Mouse (Mus musculus): ENCODE measurements around the gene Diras2. TPM values are rescaled to one million over a fixed set of nuclear protein-coding genes. Genes with fewer than 3 reads are reported as not detected.
"Not testable (repeated sequence)": the region's sequence is repeated elsewhere in the genome, so short reads cannot be mapped to it uniquely, and the experiment has no call there.

Gene Diras2
- polyA plus RNA-seq, 1 experiment from 2014 or later: 0.05 TPM

DNA sequence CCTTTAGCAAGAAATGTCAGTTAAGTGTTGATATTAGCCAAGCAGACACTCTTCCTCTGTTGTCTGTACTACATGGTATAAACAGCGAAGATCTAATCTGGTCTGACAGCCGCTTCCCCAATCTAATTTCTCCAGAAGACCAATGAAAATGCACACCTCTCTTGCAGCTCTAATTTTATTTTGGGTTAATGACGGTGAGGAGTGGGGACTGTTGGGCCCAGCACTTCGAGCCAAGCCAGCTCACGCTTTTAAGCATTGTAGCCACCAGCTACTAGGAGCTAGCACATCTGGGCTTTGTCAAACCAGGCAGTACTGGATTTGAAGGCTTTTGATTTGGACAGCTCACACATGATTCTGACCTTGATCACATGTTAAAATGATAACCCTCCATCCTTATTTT lies 14.1 kb downstream of the Diras2 start:
- H3K4me1 ChIP-seq (replicated peaks; ENCODE audit: control insufficient read depth, insufficient read depth, low read length): 0 out of 2 replicates have a peak, but pooled peaks cover 2% of the 10 kb centered on the region
- H3K36me3 ChIP-seq (ENCODE audit: control insufficient read depth, insufficient read depth, low read length): no peaks in the 10 kb centered on the region
- no peak overlapping the region for H3K9ac ChIP-seq (ENCODE audit: low read length)
- no peaks in the 10 kb centered on the region for H3K9me3 ChIP-seq (ENCODE audit: control insufficient read depth, low read length)
- no peak overlapping the region for H3K4me2 ChIP-seq (ENCODE audit: low read depth, low read length, severe bottlenecking)
- DNase-seq (ENCODE audit: low spot score) (no peak), ATAC-seq (replicated peaks; ENCODE audit: low FRiP score) (no peak)
- H3K4me3 ChIP-seq (ENCODE audit: low read depth, low read length): no peak overlapping the region
- no peak overlapping the region for H3K27ac ChIP-seq (ENCODE audit: low read depth, low read length)
- 96% methylated on average over 5 of the region's 5 CpGs for WGBS
- no peaks in the 10 kb centered on the region for H3K27me3 ChIP-seq (ENCODE audit: control insufficient read depth, insufficient read depth, low read length)

DNA sequence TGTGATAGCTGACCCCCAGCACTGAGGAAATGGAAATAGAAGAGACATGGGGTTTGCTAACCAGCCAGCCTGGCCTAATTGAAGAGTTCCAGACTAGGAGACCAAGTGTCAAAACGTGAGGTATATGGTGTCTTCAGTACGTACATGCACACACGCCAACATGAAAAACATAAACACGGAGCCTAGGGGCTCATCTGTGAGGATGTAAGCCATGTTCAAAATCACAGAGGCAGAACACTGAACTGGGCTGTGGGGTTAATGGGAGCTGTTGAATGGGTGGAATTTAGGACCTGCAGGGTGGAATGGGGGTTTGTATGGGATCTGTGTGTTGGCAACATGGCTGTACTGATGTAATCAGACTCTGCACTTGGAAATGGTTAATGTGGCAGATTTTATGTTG lies 14.5 kb downstream of the Diras2 start:
- 91% methylated on average over 4 of the region's 4 CpGs for WGBS
- ATAC-seq (replicated peaks; ENCODE audit: low FRiP score) (no peak), DNase-seq (ENCODE audit: low spot score) (no peak)
- Histone ChIP-seq H3K9me3 (ENCODE audit: control insufficient read depth, low read length) (no peaks in the 10 kb centered on the region), H3K27ac (ENCODE audit: low read depth, low read length) (no peak overlapping the region), H3K4me1 (replicated peaks; ENCODE audit: control insufficient read depth, insufficient read depth, low read length) (0 out of 2 replicates have a peak, but pooled peaks cover 2% of the 10 kb centered on the region), H3K4me2 (ENCODE audit: low read depth, low read length, severe bottlenecking) (no peak overlapping the region), H3K36me3 (ENCODE audit: control insufficient read depth, insufficient read depth, low read length) (no peaks in the 10 kb centered on the region), H3K27me3 (ENCODE audit: control insufficient read depth, insufficient read depth, low read length) (no peaks in the 10 kb centered on the region), H3K9ac (ENCODE audit: low read length) (no peak overlapping the region), H3K4me3 (ENCODE audit: low read depth, low read length) (no peak overlapping the region)

DNA sequence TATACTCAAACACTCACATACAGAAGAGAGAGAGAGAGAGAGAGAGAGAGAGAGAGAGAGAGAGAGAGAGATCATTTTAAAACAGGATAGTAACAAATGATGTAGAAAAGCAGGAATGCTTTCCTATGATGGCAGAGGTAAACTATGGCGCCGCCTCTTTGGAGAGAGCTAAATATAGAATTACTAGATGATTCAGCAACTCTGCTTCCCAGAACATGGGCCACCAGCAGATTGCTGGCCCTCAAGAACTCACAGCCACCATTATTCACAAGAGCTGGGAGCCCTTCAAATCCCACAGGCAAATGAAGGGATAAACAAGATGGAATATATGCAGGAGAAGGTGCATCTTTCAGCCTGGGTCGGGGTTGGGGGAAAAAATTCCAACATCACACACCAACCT lies 15.0 kb downstream of the Diras2 start:
- Histone ChIP-seq H3K4me2 (ENCODE audit: low read depth, low read length, severe bottlenecking) (no peak overlapping the region), H3K4me3 (ENCODE audit: low read depth, low read length) (no peak overlapping the region), H3K36me3 (ENCODE audit: control insufficient read depth, insufficient read depth, low read length) (no peaks in the 10 kb centered on the region), H3K27me3 (ENCODE audit: control insufficient read depth, insufficient read depth, low read length) (no peaks in the 10 kb centered on the region), H3K27ac (ENCODE audit: low read depth, low read length) (no peak overlapping the region), H3K9me3 (ENCODE audit: control insufficient read depth, low read length) (no peaks in the 10 kb centered on the region), H3K4me1 (replicated peaks; ENCODE audit: control insufficient read depth, insufficient read depth, low read length) (no peaks in the 10 kb centered on the region), H3K9ac (ENCODE audit: low read length) (no peak overlapping the region)
- 87% methylated on average over 3 of the region's 3 CpGs for WGBS
- no peak for DNase-seq (ENCODE audit: low spot score)
- no peak for ATAC-seq (replicated peaks; ENCODE audit: low FRiP score)

DNA sequence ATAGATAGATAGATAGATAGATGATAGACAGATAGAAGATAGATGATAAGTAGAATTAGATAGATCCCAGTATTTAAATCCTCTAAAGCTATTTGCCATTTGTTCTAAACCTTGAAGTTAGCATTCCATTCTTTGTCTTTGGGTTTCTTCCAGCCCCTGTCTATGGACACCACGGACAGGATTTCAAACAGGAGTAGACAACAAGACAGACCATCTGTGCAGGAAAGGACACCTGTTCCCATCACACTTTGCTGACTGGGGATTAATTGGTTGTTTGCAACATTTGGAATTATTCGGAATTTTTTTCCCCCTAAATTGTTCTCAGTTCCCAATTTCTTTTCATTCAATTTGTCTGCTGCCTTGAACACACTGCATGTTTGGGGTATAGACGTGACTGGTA lies 17.5 kb downstream of the Diras2 start:
- no peaks in the 10 kb centered on the region for H3K27me3 ChIP-seq (ENCODE audit: control insufficient read depth, insufficient read depth, low read length)
- no peaks in the 10 kb centered on the region for H3K4me1 ChIP-seq (replicated peaks; ENCODE audit: control insufficient read depth, insufficient read depth, low read length)
- DNase-seq (ENCODE audit: low spot score) (no peak), ATAC-seq (replicated peaks; ENCODE audit: low FRiP score) (no peak)
- no peaks in the 10 kb centered on the region for H3K9me3 ChIP-seq (ENCODE audit: control insufficient read depth, low read length)
- no peak overlapping the region for H3K9ac ChIP-seq (ENCODE audit: low read length)
- H3K4me3 ChIP-seq (ENCODE audit: low read depth, low read length): no peak overlapping the region
- no peak overlapping the region for H3K4me2 ChIP-seq (ENCODE audit: low read depth, low read length, severe bottlenecking)
- WGBS: 83% methylated on average over 3 of the region's 3 CpGs
- H3K36me3 ChIP-seq (ENCODE audit: control insufficient read depth, insufficient read depth, low read length): no peaks in the 10 kb centered on the region
- no peak overlapping the region for H3K27ac ChIP-seq (ENCODE audit: low read depth, low read length)

DNA sequence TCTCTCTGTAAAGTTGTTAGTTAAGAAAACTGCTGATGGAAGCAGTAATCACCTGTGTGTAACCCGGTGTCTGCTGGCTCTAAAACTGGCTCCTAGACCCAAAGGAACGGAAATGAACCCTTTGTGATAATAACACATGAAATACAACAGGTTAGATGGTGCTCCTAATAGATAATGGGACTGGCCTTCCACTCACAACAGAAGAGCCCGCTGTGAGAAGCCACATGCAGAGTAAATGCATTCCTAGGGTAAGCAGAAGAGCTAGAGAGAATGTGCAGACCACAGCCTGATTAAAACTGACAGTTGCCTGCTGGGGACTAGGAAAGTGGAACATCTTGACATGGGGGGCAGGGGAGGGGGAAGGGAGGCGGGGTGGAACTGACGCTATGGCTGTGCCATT lies 18.7 kb downstream of the Diras2 start:
- Histone ChIP-seq H3K27me3 (ENCODE audit: control insufficient read depth, insufficient read depth, low read length) (no peaks in the 10 kb centered on the region), H3K27ac (ENCODE audit: low read depth, low read length) (no peak overlapping the region), H3K36me3 (ENCODE audit: control insufficient read depth, insufficient read depth, low read length) (no peaks in the 10 kb centered on the region), H3K4me1 (replicated peaks; ENCODE audit: control insufficient read depth, insufficient read depth, low read length) (no peaks in the 10 kb centered on the region), H3K9ac (ENCODE audit: low read length) (no peak overlapping the region), H3K4me3 (ENCODE audit: low read depth, low read length) (no peak overlapping the region), H3K4me2 (ENCODE audit: low read depth, low read length, severe bottlenecking) (no peak overlapping the region), H3K9me3 (ENCODE audit: control insufficient read depth, low read length) (no peaks in the 10 kb centered on the region)
- WGBS: 55% methylated on average over 5 of the region's 5 CpGs
- DNase-seq (ENCODE audit: low spot score) (no peak), ATAC-seq (replicated peaks; ENCODE audit: low FRiP score) (no peak)

DNA sequence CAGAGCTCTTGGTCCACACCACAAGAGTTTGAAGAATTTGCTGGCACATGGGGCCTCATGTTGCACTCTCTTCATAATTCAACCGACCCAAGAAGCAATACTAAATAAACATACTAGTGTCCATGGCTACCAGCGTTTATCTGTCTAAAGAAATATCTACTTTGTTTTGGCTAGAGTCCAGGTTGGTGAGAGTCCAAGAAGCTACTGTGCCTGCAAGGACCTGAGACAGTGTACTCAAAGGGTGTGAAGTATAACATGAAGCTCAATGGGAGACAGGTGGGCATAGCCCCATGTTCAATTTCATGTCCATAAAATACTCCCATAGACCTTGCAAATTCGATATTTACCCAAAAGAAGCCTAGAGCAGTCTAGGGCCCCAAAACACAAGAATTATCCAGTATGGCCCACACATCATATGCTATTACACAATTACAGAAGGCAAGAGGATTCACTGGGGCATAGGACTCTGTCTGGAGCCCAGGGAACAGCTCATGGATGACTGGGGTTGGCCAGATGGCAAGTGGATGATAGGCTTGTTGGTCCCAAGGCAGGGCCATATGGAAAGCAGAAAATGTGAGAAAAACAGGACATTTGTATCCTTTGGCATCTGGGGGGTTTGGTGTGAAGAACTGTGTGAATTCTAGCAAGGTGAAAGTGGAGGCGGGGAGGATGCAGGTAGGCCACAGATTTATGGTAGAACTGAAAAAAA lies 20.8 kb downstream of the Diras2 start:
- H3K4me3 ChIP-seq (ENCODE audit: low read depth, low read length): no peak overlapping the region
- 85% methylated on average over 4 of the region's 4 CpGs for whole genome bisulfite sequencing

DNA sequence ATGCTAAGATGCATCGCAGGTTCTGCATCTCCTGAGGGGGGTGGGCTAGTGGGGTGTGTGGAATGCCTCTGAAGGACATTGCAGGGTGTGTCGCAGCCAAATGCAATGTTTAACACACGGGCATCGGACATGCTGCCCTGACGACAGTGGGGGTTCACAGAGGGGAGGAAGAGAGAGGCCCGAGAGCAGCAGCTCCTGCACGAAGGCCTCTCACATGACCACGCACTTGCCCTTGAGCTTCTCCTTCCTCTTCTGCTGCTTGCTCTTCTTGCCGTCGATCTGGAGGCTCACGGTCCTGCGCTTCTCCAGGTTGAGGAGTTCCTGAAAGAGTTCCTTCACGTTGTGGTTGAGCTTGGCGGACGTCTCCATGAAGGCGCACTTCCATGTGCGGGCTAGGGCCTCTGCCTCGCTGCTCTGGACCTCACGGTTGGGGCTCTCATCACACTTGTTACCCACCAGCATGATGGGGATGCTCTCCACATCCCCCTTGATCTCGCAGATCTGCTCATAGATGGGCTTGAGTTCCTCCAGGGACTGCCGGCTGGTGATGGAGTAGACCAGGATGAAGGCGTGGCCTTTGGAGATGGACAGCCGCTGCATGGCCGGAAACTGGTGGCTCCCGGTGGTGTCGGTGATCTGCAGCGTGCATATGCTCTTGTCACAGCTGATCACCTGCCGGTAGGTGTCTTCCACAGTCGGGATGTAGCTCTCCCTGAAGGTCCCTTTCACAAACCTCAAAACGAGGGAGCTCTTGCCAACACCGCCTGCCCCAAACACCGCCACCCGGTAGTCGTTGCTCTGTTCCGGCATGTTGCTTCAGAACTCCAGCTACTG lies 23.4 kb downstream of the Diras2 start:
- Histone ChIP-seq H3K4me1 (replicated peaks; ENCODE audit: control insufficient read depth, insufficient read depth, low read length) (no peaks in the 10 kb centered on the region), H3K27ac (ENCODE audit: low read depth, low read length) (no peak overlapping the region), H3K36me3 (ENCODE audit: control insufficient read depth, insufficient read depth, low read length) (no peaks in the 10 kb centered on the region), H3K9me3 (ENCODE audit: control insufficient read depth, low read length) (no peaks in the 10 kb centered on the region), H3K27me3 (ENCODE audit: control insufficient read depth, insufficient read depth, low read length) (no peaks in the 10 kb centered on the region), H3K4me3 (ENCODE audit: low read depth, low read length) (no peak overlapping the region), H3K4me2 (ENCODE audit: low read depth, low read length, severe bottlenecking) (no peak overlapping the region), H3K9ac (ENCODE audit: low read length) (no peak overlapping the region)
- WGBS: 90% methylated on average over 35 of the region's 35 CpGs
- no peak for DNase-seq (ENCODE audit: low spot score)
- ATAC-seq (replicated peaks; ENCODE audit: low FRiP score): no peak

More for the DNA sequence above, 20.8 kb downstream of the Diras2 start:
- no peaks in the 10 kb centered on the region for H3K27me3 ChIP-seq (ENCODE audit: control insufficient read depth, insufficient read depth, low read length)
- no peaks in the 10 kb centered on the region for H3K36me3 ChIP-seq (ENCODE audit: control insufficient read depth, insufficient read depth, low read length)
- H3K27ac ChIP-seq (ENCODE audit: low read depth, low read length): no peak overlapping the region
- ATAC-seq (replicated peaks; ENCODE audit: low FRiP score) (no peak), DNase-seq (ENCODE audit: low spot score) (no peak)
- H3K9ac ChIP-seq (ENCODE audit: low read length): no peak overlapping the region
- no peaks in the 10 kb centered on the region for H3K4me1 ChIP-seq (replicated peaks; ENCODE audit: control insufficient read depth, insufficient read depth, low read length)
- no peak overlapping the region for H3K4me2 ChIP-seq (ENCODE audit: low read depth, low read length, severe bottlenecking)
- no peaks in the 10 kb centered on the region for H3K9me3 ChIP-seq (ENCODE audit: control insufficient read depth, low read length)

DNA sequence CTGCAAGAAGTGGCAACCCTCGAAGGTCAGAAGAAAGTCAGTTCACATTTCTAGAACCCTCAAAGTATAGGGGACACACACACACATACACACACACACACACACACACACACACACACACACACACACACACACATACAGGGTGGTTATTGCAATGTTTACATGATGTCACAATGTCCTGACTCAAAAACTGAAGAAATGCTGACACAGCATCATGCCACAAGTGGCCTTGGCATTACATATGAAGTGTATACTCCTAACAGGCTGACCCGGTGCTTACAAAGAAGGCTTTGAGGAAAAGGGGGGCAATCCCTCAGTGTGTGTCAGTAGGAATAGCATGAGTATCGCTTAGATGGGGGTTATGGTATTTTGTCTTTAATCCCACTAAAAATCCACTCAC lies 24.3 kb downstream of the Diras2 start:
- H3K36me3 ChIP-seq (ENCODE audit: control insufficient read depth, insufficient read depth, low read length); H3K27ac ChIP-seq (ENCODE audit: low read depth, low read length); H3K9me3 ChIP-seq (ENCODE audit: control insufficient read depth, low read length); H3K9ac ChIP-seq (ENCODE audit: low read length); H3K4me3 ChIP-seq (ENCODE audit: low read depth, low read length); DNase-seq (ENCODE audit: low spot score); ATAC-seq (replicated peaks; ENCODE audit: low FRiP score); H3K4me1 ChIP-seq (replicated peaks; ENCODE audit: control insufficient read depth, insufficient read depth, low read length); H3K4me2 ChIP-seq (ENCODE audit: low read depth, low read length, severe bottlenecking); H3K27me3 ChIP-seq (ENCODE audit: control insufficient read depth, insufficient read depth, low read length): not testable (repeated sequence)
- WGBS: 89% methylated on average over 3 of the region's 3 CpGs
